9 mouse cellular contexts compared by ENCODE assay signal in the genomic region with DNA sequence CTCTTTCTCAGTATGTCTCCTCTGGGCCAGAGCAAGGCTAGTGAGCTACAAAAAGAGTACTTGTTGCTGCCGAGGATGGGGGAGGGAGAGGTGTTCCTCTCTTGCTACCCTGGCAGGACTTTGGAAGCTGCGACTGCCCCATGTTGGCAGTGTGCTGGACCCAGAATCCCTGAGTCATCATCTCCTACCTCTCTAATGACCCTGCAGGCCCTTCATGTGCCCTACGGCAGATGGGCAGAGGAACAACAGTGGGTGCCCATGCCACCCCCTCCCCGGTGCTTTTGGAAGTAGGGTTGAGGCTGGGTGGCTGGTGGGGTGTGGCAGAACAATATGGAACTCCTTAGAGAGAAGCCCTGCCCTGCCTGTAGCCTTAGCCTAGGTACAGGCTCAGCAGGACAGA.
DNase-seq lines count a peak whose midpoint lies in the region; ATAC-seq and TF ChIP-seq lines count a peak whose summit lies in the region.
"Had no signal": no experiment of that assay in that cellular context is flagged by ENCODE, and none has a peak within 500 bp of the region (broad histone marks: within the 10 kb centered on the region; RNA-seq: fewer than 3 reads in every experiment).

No protein-coding gene starts in this region.

- no peak overlapping the region for H3K4me2 ChIP-seq in heart, embryonic 13.5 days
- no peak overlapping the region for H3K4me2 ChIP-seq in limb, embryonic 12.5 days

- H3K4me1 ChIP-seq in bone marrow macrophage, adult 2 months (ENCODE audit: control insufficient read depth, insufficient read depth, low read length): peaks cover 79% of the 10 kb centered on the region
- H3K4me1 ChIP-seq in heart, embryonic 13.5 days: peaks cover 98% of the 10 kb centered on the region
- peaks cover 68% of the 10 kb centered on the region for H3K4me1 ChIP-seq in limb, embryonic 12.5 days (replicated peaks)

- no peaks in the 10 kb centered on the region for H3K27me3 ChIP-seq in heart, embryonic 13.5 days (replicated peaks)
- H3K27me3 ChIP-seq in limb, embryonic 12.5 days: no peaks in the 10 kb centered on the region

- H3K36me3 ChIP-seq in heart, embryonic 13.5 days: peaks cover 7% of the 10 kb centered on the region
- peaks cover 54% of the 10 kb centered on the region for H3K36me3 ChIP-seq in limb, embryonic 12.5 days

- no peak for ATAC-seq in heart, embryonic 13.5 days (ENCODE audit: extremely low read depth, insufficient number of reproducible peaks, low FRiP score, low TSS enrichment)
- no peak for ATAC-seq in limb, embryonic 12.5 days (ENCODE audit: insufficient number of reproducible peaks, insufficient read depth, low FRiP score, low TSS enrichment, low read depth)
- no peak for ATAC-seq in megakaryocyte progenitor cell, adult 5-6 weeks (replicated peaks; ENCODE audit: poor library complexity)

- no peak for TF ChIP-seq POLR2A in bone marrow macrophage, adult 2 months (IDR thresholded peaks at IDR 0.05; ENCODE audit: borderline replicate concordance, low read depth, low read length)

- no peaks in the 10 kb centered on the region for H3K9me3 ChIP-seq in heart, embryonic 13.5 days
- no peaks in the 10 kb centered on the region for H3K9me3 ChIP-seq in limb, embryonic 12.5 days

- H3K27ac ChIP-seq in bone marrow macrophage, adult 2 months (ENCODE audit: insufficient read depth, low read depth, low read length): peak overlapping the region; percentile 54
- peak overlapping the region; percentile 76 for H3K27ac ChIP-seq in heart, embryonic 13.5 days (replicated peaks)
- H3K27ac ChIP-seq in limb, embryonic 12.5 days: 0 out of 2 replicates have a peak overlapping the region, but pooled peaks have one; percentile 0

- peak; percentile 97 for DNase-seq in heart, adult 11 months
- DNase-seq in heart, adult 8-10 months (ENCODE audit: low spot score): no peak
- no peak for DNase-seq in embryo, embryonic 10 days (ENCODE audit: low spot score)
- DNase-seq in left cerebral cortex, adult 9 months (ENCODE audit: low spot score in 2 of 2): no peak
- DNase-seq: layer of hippocampus, postnatal 36 days had no signal

- H3K4me3 ChIP-seq in bone marrow macrophage, adult 2 months (ENCODE audit: insufficient read depth, low read length): no peak overlapping the region
- no peak overlapping the region for H3K4me3 ChIP-seq in heart, embryonic 13.5 days
- H3K4me3 ChIP-seq in limb, embryonic 12.5 days (replicated peaks): no peak overlapping the region

- peak overlapping the region; percentile 69 for H3K9ac ChIP-seq in heart, embryonic 13.5 days
- H3K9ac ChIP-seq in limb, embryonic 12.5 days (replicated peaks): no peak overlapping the region

- 71% methylated on average over 4 of the region's 4 CpGs for WGBS in heart, embryonic 13.5 days
- 83% methylated on average over 4 of the region's 4 CpGs for WGBS in limb, embryonic 12.5 days

- no peak for TF ChIP-seq CTCF in bone marrow macrophage, adult 2 months (IDR thresholded peaks at IDR 0.05; ENCODE audit: low read depth, low read length)

Comparison
In these comparisons a context has a peak if more than half of its experiments do, and no peak if none do; other contexts are left out.
1. H3K27ac ChIP-seq: peak in every context shown above with its lines; median percentile 76 in heart, embryonic 13.5 days; 54 in bone marrow macrophage, adult 2 months; 0 in limb, embryonic 12.5 days.